Mouse (Mus musculus) MEL (cell line): ENCODE data around the gene Rgs4. TPM values are rescaled to one million over a fixed set of nuclear protein-coding genes. Genes with fewer than 3 reads are reported as not detected.

Experiments
- DNase-seq: peaks from one replicate; pipeline ENCODE4 v3.0.0; 2011; ENCODE audit warnings: low read depth, low spot score
- H3K27ac ChIP-seq: 2 replicates; pipeline ENCODE4 v1.5.1; 2012; ENCODE audit warnings: low read depth, mild to moderate bottlenecking, control low read depth, low read length, moderate library complexity; ENCODE audit not compliant: control insufficient read depth
- H3K27me3 ChIP-seq, 2 experiments: fragments of 150-350 bp in 1 of 2; sonication (generic) in 1 of 2; 2 replicates each; pipeline ENCODE4 v1.6.1; 2012; ENCODE audit warnings: low read length in 2 of 2, mild to moderate bottlenecking in 2 of 2, improper control_type of control experiment in 1 of 2, moderate library complexity in 1 of 2; ENCODE audit not compliant: insufficient read depth in 2 of 2, control insufficient read depth in 1 of 2
- H3K36me3 ChIP-seq, 2 experiments: 2 replicates each; pipeline ENCODE4 v1.6.1; 2012 to 2014; ENCODE audit warnings: low read length in 2 of 2, improper control_type of control experiment in 1 of 2, inconsistent platforms in 1 of 2, mild to moderate bottlenecking in 1 of 2; ENCODE audit not compliant: insufficient read depth in 2 of 2, control insufficient read depth in 1 of 2
- H3K4me1 ChIP-seq, 2 experiments: fragments of 150-350 bp in 1 of 2; sonication (generic) in 1 of 2; 2 replicates each; pipeline ENCODE4 v1.6.1; 2012; ENCODE audit warnings: low read length in 2 of 2, improper control_type of control experiment in 1 of 2, mild to moderate bottlenecking in 1 of 2; ENCODE audit not compliant: insufficient read depth in 2 of 2, control insufficient read depth in 1 of 2
- H3K4me3 ChIP-seq, 2 experiments: fragments of 150-350 bp in 1 of 2; sonication (generic) in 1 of 2; 2 replicates each; pipeline ENCODE4 v1.5.1; 2012; ENCODE audit warnings: low read depth in 2 of 2, low read length in 2 of 2, mild to moderate bottlenecking in 2 of 2, moderate library complexity in 2 of 2, control low read depth in 1 of 2, improper control_type of control experiment in 1 of 2; ENCODE audit not compliant: control insufficient read depth in 1 of 2, insufficient read depth in 1 of 2
- H3K79me2 ChIP-seq: 2 replicates; pipeline ENCODE4 v1.6.1; 2012; ENCODE audit warnings: mild to moderate bottlenecking, low read length, moderate library complexity; ENCODE audit not compliant: control insufficient read depth, poor library complexity, insufficient read depth
- H3K9ac ChIP-seq: 2 replicates; pipeline ENCODE4 v1.6.1; 2012; ENCODE audit warnings: low read depth, mild to moderate bottlenecking, control low read depth, low read length, moderate library complexity; ENCODE audit not compliant: control insufficient read depth, poor library complexity, severe bottlenecking
- H3K9me3 ChIP-seq: fragments of 150-350 bp; sonication (generic); replicated peaks from 2 replicates; pipeline ENCODE4 v1.6.1; 2012; ENCODE audit warnings: mild to moderate bottlenecking, low read length, improper control_type of control experiment, moderate library complexity; ENCODE audit not compliant: insufficient read depth
- ELF1 ChIP-seq: IDR thresholded peaks from 2 replicates; pipeline ENCODE4 v1.6.1; 2014; ENCODE audit warnings: low read depth, mild to moderate bottlenecking, inconsistent platforms, low read length, improper control_type of control experiment, moderate library complexity
- MAFK ChIP-seq: IDR thresholded peaks from 2 replicates; pipeline ENCODE4 v1.6.1; 2011; ENCODE audit warnings: low read depth, mild to moderate bottlenecking, low read length, improper control_type of control experiment, borderline replicate concordance
- MXI1 ChIP-seq: IDR thresholded peaks from 2 replicates; pipeline ENCODE4 v1.6.1; 2011; ENCODE audit warnings: mild to moderate bottlenecking, low read depth, low read length, improper control_type of control experiment
- NRF1 ChIP-seq: IDR thresholded peaks from 2 replicates; pipeline ENCODE4 v1.6.1; 2014; ENCODE audit warnings: low read depth, mild to moderate bottlenecking, inconsistent platforms, low read length, improper control_type of control experiment, moderate library complexity; ENCODE audit not compliant: poor library complexity, insufficient read depth, severe bottlenecking
- POLR2AphosphoS5 ChIP-seq: IDR thresholded peaks from 2 replicates; pipeline ENCODE4 v1.6.1; 2012; ENCODE audit warnings: low read depth, borderline replicate concordance, mild to moderate bottlenecking, inconsistent platforms, low read length, moderate library complexity, mixed read lengths
- RAD21 ChIP-seq: IDR thresholded peaks from 2 replicates; pipeline ENCODE4 v1.6.1; 2011; ENCODE audit warnings: mild to moderate bottlenecking, low read depth, low read length, improper control_type of control experiment
- SMC3 ChIP-seq: IDR thresholded peaks from 2 replicates; pipeline ENCODE4 v1.6.1; 2011; ENCODE audit warnings: low read depth, low read length, improper control_type of control experiment
- TAL1 ChIP-seq: IDR thresholded peaks from 2 replicates; pipeline ENCODE4 v1.6.1; 2012; ENCODE audit warnings: mild to moderate bottlenecking, inconsistent platforms, low read length, moderate library complexity, mixed read lengths
- TBP ChIP-seq: IDR thresholded peaks from 2 replicates; pipeline ENCODE4 v1.8.0; 2011; ENCODE audit warnings: low read depth, low read length, improper control_type of control experiment
- USF1 ChIP-seq: IDR thresholded peaks from 2 replicates; pipeline ENCODE4 v1.6.1; 2014; ENCODE audit warnings: low read depth, mild to moderate bottlenecking, inconsistent platforms, low read length, improper control_type of control experiment, moderate library complexity
- USF2 ChIP-seq, 2 experiments: IDR thresholded peaks; 2 replicates each; pipeline ENCODE4 v1.6.1; 2011 to 2012; ENCODE audit warnings: improper control_type of control experiment in 2 of 2, low read length in 2 of 2, borderline replicate concordance in 1 of 2, inconsistent platforms in 1 of 2, low read depth in 1 of 2, mild to moderate bottlenecking in 1 of 2; ENCODE audit not compliant: insufficient read depth in 1 of 2
- ZC3H11A ChIP-seq: IDR thresholded peaks from 2 replicates; pipeline ENCODE4 v1.6.1; 2012; ENCODE audit warnings: low read depth, mild to moderate bottlenecking, inconsistent platforms, low read length, improper control_type of control experiment
- ZMIZ1 ChIP-seq: IDR thresholded peaks from 2 replicates; pipeline ENCODE4 v1.6.1; 2012; ENCODE audit warnings: low read depth, mild to moderate bottlenecking, inconsistent platforms, low read length, improper control_type of control experiment, moderate library complexity
- polyA plus RNA-seq, 2 experiments: library from polyadenylated mRNA; stranded (reverse) in 1 of 2; unstranded in 1 of 2; fragments of >175 nt in 1 of 2; fragments of >200 nt in 1 of 2; gene quantifications; 2 replicates each; pipeline versions ENCODE4 v1.2.1 to v1.2.4; 2012; ENCODE audit warnings: low replicate concordance in 2 of 2, low read depth in 1 of 2; ENCODE audit not compliant: insufficient read length in 2 of 2, insufficient read depth in 1 of 2, missing spikeins in 1 of 2
- total RNA-seq: library from RNA; depleted of rRNA; stranded (reverse); fragments of 300-350 nt; gene quantifications from 2 replicates; pipeline ENCODE4 v1.2.3, GENCODE M21; 2012

Gene Rgs4
- total and polyA plus RNA-seq, 3 experiments: not detected

GRCm38 (mm10) chr1:169756532-169756931 lies 9.1 kb upstream of the Rgs4 start:
- Histone ChIP-seq H3K4me1 (no peaks in the 10 kb centered on the region), H3K9me3 (no peaks in the 10 kb centered on the region), H3K27me3 (no peaks in the 10 kb centered on the region), H3K9ac (no peak overlapping the region), H3K27ac (no peak overlapping the region), H3K4me3 (no peak overlapping the region), H3K36me3 (no peaks in the 10 kb centered on the region), H3K79me2 (no peaks in the 10 kb centered on the region)
- TF ChIP-seq NRF1: no peak
- no peak for TF ChIP-seq SMC3
- TF ChIP-seq RAD21: no peak
- TF ChIP-seq USF1: no peak
- TF ChIP-seq ZMIZ1: no peak
- no peak for TF ChIP-seq MAFK
- no peak for TF ChIP-seq ZC3H11A
- no peak for TF ChIP-seq MXI1
- TF ChIP-seq USF2 (IDR thresholded peaks at IDR 0.05; ENCODE audit: borderline replicate concordance in 1 of 2, insufficient read depth in 1 of 2, low read depth in 1 of 2, low read length in 2 of 2): no peak
- DNase-seq: no peak

GRCm38 (mm10) chr1:169752395-169752794 lies 5.0 kb upstream of the Rgs4 start:
- Histone ChIP-seq H3K4me1 (no peaks in the 10 kb centered on the region), H3K9me3 (no peaks in the 10 kb centered on the region), H3K4me3 (no peak overlapping the region), H3K9ac (no peak overlapping the region), H3K27me3 (no peaks in the 10 kb centered on the region), H3K79me2 (no peaks in the 10 kb centered on the region), H3K36me3 (no peaks in the 10 kb centered on the region), H3K27ac (no peak overlapping the region)
- no peak for DNase-seq
- TF ChIP-seq ELF1 (no peak), TAL1 (no peak), TBP (no peak)

- no peak overlapping the region for H3K4me3 ChIP-seq
- H3K27ac ChIP-seq: no peak overlapping the region
- H3K9ac ChIP-seq: no peak overlapping the region
- no peaks in the 10 kb centered on the region for H3K36me3 ChIP-seq
- H3K79me2 ChIP-seq: no peaks in the 10 kb centered on the region
- no peaks in the 10 kb centered on the region for H3K9me3 ChIP-seq
- no peaks in the 10 kb centered on the region for H3K4me1 ChIP-seq
- TF ChIP-seq TAL1: no peak
- no peak for TF ChIP-seq POLR2AphosphoS5
- no peaks in the 10 kb centered on the region for H3K27me3 ChIP-seq
- no peak for DNase-seq
Measured at GRCm38 (mm10) chr1:169748439-169748838, 997 bp upstream of the Rgs4 start.
